Mouse (Mus musculus) lung, postnatal 0 days (tissue): ENCODE measurements at regions not wholly inside any gene's neighbourhood (a gene's known extent, or its start where the extent isn't known, plus 50 kb on each side); places are given as distances from the start of the nearest gene placed in this dataset.

Experiments
- CTCF ChIP-seq: IDR thresholded peaks from 2 replicates; pipeline ENCODE4 v1.5.1; 2016; ENCODE audit warnings: antibody characterized with exemption, mild to moderate bottlenecking
- EP300 ChIP-seq: IDR thresholded peaks from 2 replicates; pipeline ENCODE4 v1.6.1; 2016; ENCODE audit warnings: antibody characterized with exemption, mild to moderate bottlenecking, control low read depth

DNA sequence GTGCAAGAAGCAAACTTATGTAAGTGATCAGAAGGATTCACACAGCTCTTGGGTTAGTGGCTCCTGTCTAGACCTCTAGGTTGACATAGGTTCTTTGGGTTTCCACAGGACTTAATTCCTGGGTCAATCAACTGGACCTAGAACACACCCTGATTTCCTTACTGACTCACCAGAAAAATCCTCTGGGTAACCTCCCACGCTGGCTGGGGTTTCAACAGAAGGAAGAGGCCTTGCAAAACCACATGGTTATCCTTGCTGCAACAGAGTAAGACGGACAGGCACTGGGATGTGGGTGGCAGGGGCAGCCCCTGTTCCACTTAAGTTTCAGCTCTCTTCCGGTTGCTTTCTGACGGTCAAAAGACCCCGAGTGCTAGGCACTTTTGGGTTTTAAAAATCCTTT, 88.2 kb upstream of the Ddhd1 start:
- TF ChIP-seq EP300: no peak
- TF ChIP-seq CTCF: no peak
